Mouse (Mus musculus): Measurements from ENCODE around the gene Kank4. TPM values are rescaled to one million over a fixed set of nuclear protein-coding genes. Genes with fewer than 3 reads are reported as not detected.
"Not testable (repeated sequence)": the region's sequence is repeated elsewhere in the genome, so short reads cannot be mapped to it uniquely, and the experiment has no call there.

Gene Kank4
- polyA plus RNA-seq, 1 experiment from 2014 or later: 0.95 TPM

GRCm38 (mm10) chr4:98733660-98734059 is 83.7 kb downstream of the Kank4 start:
- no peak for ATAC-seq (ENCODE audit: low FRiP score)
- Histone ChIP-seq H3K27me3 (ENCODE audit: control insufficient read depth, insufficient read depth, low read length) (peaks cover 5% of the 10 kb centered on the region), H3K4me2 (replicated peaks) (no peak overlapping the region), H3K9me3 (ENCODE audit: control insufficient read depth, low read length) (no peaks in the 10 kb centered on the region), H3K4me1 (replicated peaks; ENCODE audit: control insufficient read depth, insufficient read depth, low read length) (no peaks in the 10 kb centered on the region), H3K27ac (no peak overlapping the region), H3K9ac (no peak overlapping the region), H3K36me3 (replicated peaks; ENCODE audit: control insufficient read depth, insufficient read depth) (no peaks in the 10 kb centered on the region), H3K4me3 (replicated peaks; ENCODE audit: low read length) (no peak overlapping the region)
- no peak for DNase-seq (ENCODE audit: low spot score)
- 93% methylated on average over 16 of the region's 16 CpGs for WGBS

- no peak overlapping the region for H3K4me3 ChIP-seq (replicated peaks; ENCODE audit: low read length)
- H3K9me3 ChIP-seq (ENCODE audit: control insufficient read depth, low read length): no peaks in the 10 kb centered on the region
- ATAC-seq (ENCODE audit: low FRiP score) (no peak), DNase-seq (ENCODE audit: low spot score) (no peak)
- no peaks in the 10 kb centered on the region for H3K36me3 ChIP-seq (replicated peaks; ENCODE audit: control insufficient read depth, insufficient read depth)
- peaks cover 34% of the 10 kb centered on the region for H3K27me3 ChIP-seq (ENCODE audit: control insufficient read depth, insufficient read depth, low read length)
- peaks cover 17% of the 10 kb centered on the region; the same call in 1 of the 2 replicates for H3K4me1 ChIP-seq (replicated peaks; ENCODE audit: control insufficient read depth, insufficient read depth, low read length)
- no peak overlapping the region for H3K9ac ChIP-seq
- H3K27ac ChIP-seq: no peak overlapping the region
- WGBS: 62% methylated on average over 7 of the region's 7 CpGs
- H3K4me2 ChIP-seq (replicated peaks): no peak overlapping the region
These were observed 88.6 kb downstream of the Kank4 start for GRCm38 (mm10) chr4:98728716-98729115.

GRCm38 (mm10) chr4:98727959-98728347 is 89.4 kb downstream of the Kank4 start:
- Histone ChIP-seq H3K27me3 (ENCODE audit: control insufficient read depth, insufficient read depth, low read length) (peaks cover 34% of the 10 kb centered on the region), H3K27ac (no peak overlapping the region), H3K4me1 (replicated peaks; ENCODE audit: control insufficient read depth, insufficient read depth, low read length) (peaks cover 17% of the 10 kb centered on the region; the same call in 1 of the 2 replicates), H3K4me3 (replicated peaks; ENCODE audit: low read length) (peak overlapping the region; percentile 11; the same call in 1 of the 2 replicates), H3K9ac (no peak overlapping the region), H3K9me3 (ENCODE audit: control insufficient read depth, low read length) (no peaks in the 10 kb centered on the region), H3K36me3 (replicated peaks; ENCODE audit: control insufficient read depth, insufficient read depth) (no peaks in the 10 kb centered on the region), H3K4me2 (replicated peaks) (peak overlapping the region; percentile 53)
- DNase-seq (ENCODE audit: low spot score) (no peak), ATAC-seq (ENCODE audit: low FRiP score) (no peak)
- WGBS: 2% methylated on average over 10 of the region's 10 CpGs

- 3% methylated on average over 21 of the region's 21 CpGs for WGBS
- no peak for ATAC-seq (ENCODE audit: low FRiP score)
- peaks cover 34% of the 10 kb centered on the region for H3K27me3 ChIP-seq (ENCODE audit: control insufficient read depth, insufficient read depth, low read length)
- no peak overlapping the region for H3K9ac ChIP-seq
- no peak for DNase-seq (ENCODE audit: low spot score)
- H3K27ac ChIP-seq: no peak overlapping the region
- no peaks in the 10 kb centered on the region for H3K36me3 ChIP-seq (replicated peaks; ENCODE audit: control insufficient read depth, insufficient read depth)
- peak overlapping the region; percentile 27 for H3K4me3 ChIP-seq (replicated peaks; ENCODE audit: low read length)
- H3K9me3 ChIP-seq (ENCODE audit: control insufficient read depth, low read length): no peaks in the 10 kb centered on the region
- H3K4me1 ChIP-seq (replicated peaks; ENCODE audit: control insufficient read depth, insufficient read depth, low read length): peaks cover 17% of the 10 kb centered on the region; the same call in 1 of the 2 replicates
- H3K4me2 ChIP-seq (replicated peaks): peak overlapping the region; percentile 53
These were observed 89.9 kb downstream of the Kank4 start for GRCm38 (mm10) chr4:98727295-98727958.

GRCm38 (mm10) chr4:98726590-98727237 is 90.6 kb downstream of the Kank4 start, which contains the start of gene L1td1:
Gene L1td1, plus strand, starts transcription at chr4:98726734.
- Histone ChIP-seq H3K9ac (peak within 1 kb of the TSS; percentile 36), H3K9me3 (ENCODE audit: control insufficient read depth, low read length) (no peaks in the 10 kb centered on the region), H3K4me3 (replicated peaks; ENCODE audit: low read length) (peak within 1 kb of the TSS; percentile 27), H3K4me1 (replicated peaks; ENCODE audit: control insufficient read depth, insufficient read depth, low read length) (peaks cover 17% of the 10 kb centered on the region; the same call in 1 of the 2 replicates), H3K36me3 (replicated peaks; ENCODE audit: control insufficient read depth, insufficient read depth) (no peaks in the 10 kb centered on the region), H3K4me2 (replicated peaks) (peak within 1 kb of the TSS; percentile 53), H3K27ac (no peak within 1 kb of the TSS), H3K27me3 (ENCODE audit: control insufficient read depth, insufficient read depth, low read length) (peaks cover 34% of the 10 kb centered on the region)
- ATAC-seq (ENCODE audit: low FRiP score): no peak
- no peak for DNase-seq (ENCODE audit: low spot score)
- 3% methylated on average over 29 of the region's 29 CpGs for WGBS

GRCm38 (mm10) chr4:98725439-98725838 is 91.9 kb downstream of the Kank4 start:
- no peak overlapping the region for H3K27ac ChIP-seq
- no peak for ATAC-seq (ENCODE audit: low FRiP score)
- H3K9ac ChIP-seq: no peak overlapping the region
- H3K4me3 ChIP-seq (replicated peaks; ENCODE audit: low read length): no peak overlapping the region
- H3K4me2 ChIP-seq (replicated peaks): no peak overlapping the region
- no peaks in the 10 kb centered on the region for H3K9me3 ChIP-seq (ENCODE audit: control insufficient read depth, low read length)
- 36% methylated on average over 4 of the region's 4 CpGs for WGBS
- peaks cover 17% of the 10 kb centered on the region; the same call in 1 of the 2 replicates for H3K4me1 ChIP-seq (replicated peaks; ENCODE audit: control insufficient read depth, insufficient read depth, low read length)
- H3K27me3 ChIP-seq (ENCODE audit: control insufficient read depth, insufficient read depth, low read length): peaks cover 34% of the 10 kb centered on the region
- DNase-seq (ENCODE audit: low spot score): no peak
- H3K36me3 ChIP-seq (replicated peaks; ENCODE audit: control insufficient read depth, insufficient read depth): no peaks in the 10 kb centered on the region

GRCm38 (mm10) chr4:98724682-98725081 is 92.7 kb downstream of the Kank4 start:
- ATAC-seq (ENCODE audit: low FRiP score); H3K4me2 ChIP-seq (replicated peaks); DNase-seq (ENCODE audit: low spot score); H3K36me3 ChIP-seq (replicated peaks; ENCODE audit: control insufficient read depth, insufficient read depth); H3K9me3 ChIP-seq (ENCODE audit: control insufficient read depth, low read length); H3K9ac ChIP-seq; H3K4me3 ChIP-seq (replicated peaks; ENCODE audit: low read length); H3K27ac ChIP-seq: not testable (repeated sequence)
- 86% methylated on average over 1 of the region's 1 CpGs for WGBS
- H3K27me3 ChIP-seq (ENCODE audit: control insufficient read depth, insufficient read depth, low read length): peaks cover 34% of the 10 kb centered on the region
- peaks cover 17% of the 10 kb centered on the region; the same call in 1 of the 2 replicates for H3K4me1 ChIP-seq (replicated peaks; ENCODE audit: control insufficient read depth, insufficient read depth, low read length)

GRCm38 (mm10) chr4:98722454-98722853 is 94.9 kb downstream of the Kank4 start:
- H3K9me3 ChIP-seq (ENCODE audit: control insufficient read depth, low read length): no peaks in the 10 kb centered on the region
- peak; percentile 74 for DNase-seq (ENCODE audit: low spot score)
- no peaks in the 10 kb centered on the region for H3K36me3 ChIP-seq (replicated peaks; ENCODE audit: control insufficient read depth, insufficient read depth)
- WGBS: 13% methylated on average over 8 of the region's 8 CpGs
- no peak overlapping the region for H3K9ac ChIP-seq
- H3K4me3 ChIP-seq (replicated peaks; ENCODE audit: low read length): no peak overlapping the region
- H3K4me2 ChIP-seq (replicated peaks): no peak overlapping the region
- H3K27ac ChIP-seq: no peak overlapping the region
- peak; percentile 29; the same call in 1 of the 2 replicates for ATAC-seq (ENCODE audit: low FRiP score)
- peaks cover 17% of the 10 kb centered on the region for H3K27me3 ChIP-seq (ENCODE audit: control insufficient read depth, insufficient read depth, low read length)
- H3K4me1 ChIP-seq (replicated peaks; ENCODE audit: control insufficient read depth, insufficient read depth, low read length): peaks cover 10% of the 10 kb centered on the region; the same call in 1 of the 2 replicates

GRCm38 (mm10) chr4:98718547-98718917 is 98.8 kb downstream of the Kank4 start:
- H3K27me3 ChIP-seq (ENCODE audit: control insufficient read depth, insufficient read depth, low read length): no peaks in the 10 kb centered on the region
- H3K9me3 ChIP-seq (ENCODE audit: control insufficient read depth, low read length): no peaks in the 10 kb centered on the region
- 83% methylated on average over 10 of the region's 10 CpGs for WGBS
- H3K4me1 ChIP-seq (replicated peaks; ENCODE audit: control insufficient read depth, insufficient read depth, low read length): no peaks in the 10 kb centered on the region
- H3K36me3 ChIP-seq (replicated peaks; ENCODE audit: control insufficient read depth, insufficient read depth): no peaks in the 10 kb centered on the region
- no peak overlapping the region; the same call in 1 of the 2 replicates for H3K27ac ChIP-seq
- ATAC-seq (ENCODE audit: low FRiP score) (no peak), DNase-seq (ENCODE audit: low spot score) (no peak)
- no peak overlapping the region for H3K9ac ChIP-seq
- H3K4me3 ChIP-seq (replicated peaks; ENCODE audit: low read length): no peak overlapping the region
- no peak overlapping the region for H3K4me2 ChIP-seq (replicated peaks)

Measured in hindbrain, embryonic 14.5 days (tissue).